Mouse (Mus musculus): ENCODE results near the gene Tet3.

GRCm38 (mm10) chr6:83356569-83357138, 102.2 kb downstream of the Tet3 start:
- TF ChIP-seq CTCF (IDR thresholded peaks at IDR 0.05; ENCODE audit: borderline replicate concordance, extremely low read depth, insufficient read depth, insufficient read length) (peak; percentile 97), POLR2A (IDR thresholded peaks at IDR 0.05; ENCODE audit: borderline replicate concordance, extremely low read depth, insufficient read depth, insufficient read length, poor library complexity, severe bottlenecking) (no peak)
